Mouse (Mus musculus): Measurements from ENCODE around the gene Bace1. TPM values are rescaled to one million over a fixed set of nuclear protein-coding genes. Genes with fewer than 3 reads are reported as not detected.
"Not testable (repeated sequence)": the region's sequence is repeated elsewhere in the genome, so short reads cannot be mapped to it uniquely, and the experiment has no call there.

The Bace1 gene
- polyA plus RNA-seq, 1 experiment from 2014 or later = 17.8 TPM

- Histone ChIP-seq H3K4me1 (ENCODE audit: control insufficient read depth, insufficient read depth, low read length) (peaks cover 24% of the 10 kb centered on the region), H3K9me3 (ENCODE audit: control insufficient read depth, low read length) (no peaks in the 10 kb centered on the region), H3K4me3 (ENCODE audit: low read length) (no peak overlapping the region), H3K36me3 (ENCODE audit: control insufficient read depth, insufficient read depth, low read length) (no peaks in the 10 kb centered on the region), H3K27me3 (replicated peaks; ENCODE audit: control insufficient read depth, insufficient read depth, low read length) (no peaks in the 10 kb centered on the region), H3K4me2 (ENCODE audit: low read depth, low read length) (no peak overlapping the region), H3K27ac (ENCODE audit: low read length) (no peak overlapping the region), H3K9ac (ENCODE audit: low read depth, low read length) (no peak overlapping the region)
- WGBS = 92% methylated on average over 1 of the region's 1 CpGs
- ATAC-seq = no peak
Observed at GRCm38 (mm10) chr9:45843780-45844179, 5.4 kb downstream of the Bace1 start.

GRCm38 (mm10) chr9:45845541-45845940, 7.2 kb downstream of the Bace1 start:
- Histone ChIP-seq H3K36me3 (ENCODE audit: control insufficient read depth, insufficient read depth, low read length) (no peaks in the 10 kb centered on the region), H3K27ac (ENCODE audit: low read length) (no peak overlapping the region), H3K4me1 (ENCODE audit: control insufficient read depth, insufficient read depth, low read length) (peaks cover 23% of the 10 kb centered on the region), H3K9me3 (ENCODE audit: control insufficient read depth, low read length) (no peaks in the 10 kb centered on the region), H3K4me2 (ENCODE audit: low read depth, low read length) (no peak overlapping the region), H3K9ac (ENCODE audit: low read depth, low read length) (no peak overlapping the region), H3K4me3 (ENCODE audit: low read length) (no peak overlapping the region), H3K27me3 (replicated peaks; ENCODE audit: control insufficient read depth, insufficient read depth, low read length) (no peaks in the 10 kb centered on the region)
- 93% methylated on average over 3 of the region's 3 CpGs for WGBS
- no peak for ATAC-seq

DNA sequence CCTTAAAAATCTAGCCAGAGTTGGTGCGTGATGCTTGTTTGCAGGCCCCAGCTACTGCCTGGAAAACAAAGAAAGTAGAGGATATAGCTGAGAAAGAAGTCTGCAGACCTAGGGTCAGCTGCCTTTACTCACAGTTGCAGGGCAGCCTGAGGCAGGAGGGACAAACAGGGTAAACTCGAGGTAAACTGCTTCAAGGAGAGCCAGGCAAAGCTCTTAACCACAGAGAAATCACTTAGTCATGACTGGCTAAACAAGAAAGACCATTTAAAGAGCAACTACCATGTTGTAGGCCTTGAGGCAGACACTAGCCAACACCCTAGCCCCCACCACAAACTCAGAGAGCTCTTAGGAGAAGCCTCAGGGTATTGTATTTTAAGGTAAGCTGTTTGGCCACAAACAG, 7.8 kb downstream of the Bace1 start:
- not testable (repeated sequence) for H3K9ac ChIP-seq (ENCODE audit: low read depth, low read length); H3K27me3 ChIP-seq (replicated peaks; ENCODE audit: control insufficient read depth, insufficient read depth, low read length); ATAC-seq; H3K27ac ChIP-seq (ENCODE audit: low read length); H3K36me3 ChIP-seq (ENCODE audit: control insufficient read depth, insufficient read depth, low read length); H3K4me3 ChIP-seq (ENCODE audit: low read length); H3K9me3 ChIP-seq (ENCODE audit: control insufficient read depth, low read length); H3K4me2 ChIP-seq (ENCODE audit: low read depth, low read length)
- H3K4me1 ChIP-seq (ENCODE audit: control insufficient read depth, insufficient read depth, low read length) = peaks cover 25% of the 10 kb centered on the region
- 62% methylated on average over 2 of the region's 2 CpGs for WGBS

GRCm38 (mm10) chr9:45846891-45847460, 8.6 kb downstream of the Bace1 start:
- no peak for ATAC-seq
- WGBS = 75% methylated on average over 5 of the region's 5 CpGs

GRCm38 (mm10) chr9:45849528-45850408, 11.4 kb downstream of the Bace1 start:
- peak overlapping the region; percentile 89 for H3K27ac ChIP-seq (ENCODE audit: low read length)
- peak; percentile 43 for ATAC-seq
- H3K9me3 ChIP-seq (ENCODE audit: control insufficient read depth, low read length) = no peaks in the 10 kb centered on the region
- WGBS = 53% methylated on average over 9 of the region's 9 CpGs
- H3K27me3 ChIP-seq (replicated peaks; ENCODE audit: control insufficient read depth, insufficient read depth, low read length) = no peaks in the 10 kb centered on the region
- H3K4me1 ChIP-seq (ENCODE audit: control insufficient read depth, insufficient read depth, low read length) = peaks cover 28% of the 10 kb centered on the region
- H3K9ac ChIP-seq (ENCODE audit: low read depth, low read length) = peak overlapping the region; percentile 26
- H3K36me3 ChIP-seq (ENCODE audit: control insufficient read depth, insufficient read depth, low read length) = no peaks in the 10 kb centered on the region
- H3K4me3 ChIP-seq (ENCODE audit: low read length) = no peak overlapping the region
- peak overlapping the region; percentile 15 for H3K4me2 ChIP-seq (ENCODE audit: low read depth, low read length)

More at GRCm38 (mm10) chr9:45846891-45847460, 8.6 kb downstream of the Bace1 start:
- H3K4me3 ChIP-seq (ENCODE audit: low read length) = no peak overlapping the region
- H3K4me1 ChIP-seq (ENCODE audit: control insufficient read depth, insufficient read depth, low read length) = peaks cover 25% of the 10 kb centered on the region
- no peaks in the 10 kb centered on the region for H3K9me3 ChIP-seq (ENCODE audit: control insufficient read depth, low read length)
- no peak overlapping the region for H3K9ac ChIP-seq (ENCODE audit: low read depth, low read length)
- no peak overlapping the region for H3K27ac ChIP-seq (ENCODE audit: low read length)
- H3K27me3 ChIP-seq (replicated peaks; ENCODE audit: control insufficient read depth, insufficient read depth, low read length) = no peaks in the 10 kb centered on the region
- no peak overlapping the region for H3K4me2 ChIP-seq (ENCODE audit: low read depth, low read length)
- no peaks in the 10 kb centered on the region for H3K36me3 ChIP-seq (ENCODE audit: control insufficient read depth, insufficient read depth, low read length)

GRCm38 (mm10) chr9:45850528-45851155, 12.3 kb downstream of the Bace1 start:
- Histone ChIP-seq H3K9ac (ENCODE audit: low read depth, low read length) (peak overlapping the region; percentile 26; the same call in 1 of the 2 replicates), H3K27ac (ENCODE audit: low read length) (peak overlapping the region; percentile 89), H3K4me3 (ENCODE audit: low read length) (no peak overlapping the region), H3K27me3 (replicated peaks; ENCODE audit: control insufficient read depth, insufficient read depth, low read length) (no peaks in the 10 kb centered on the region), H3K9me3 (ENCODE audit: control insufficient read depth, low read length) (no peaks in the 10 kb centered on the region), H3K36me3 (ENCODE audit: control insufficient read depth, insufficient read depth, low read length) (no peaks in the 10 kb centered on the region), H3K4me2 (ENCODE audit: low read depth, low read length) (peak overlapping the region; percentile 15), H3K4me1 (ENCODE audit: control insufficient read depth, insufficient read depth, low read length) (peaks cover 28% of the 10 kb centered on the region)
- peak; percentile 52 for ATAC-seq
- WGBS = 58% methylated on average over 8 of the region's 8 CpGs

GRCm38 (mm10) chr9:45851330-45851729, 12.9 kb downstream of the Bace1 start:
- H3K4me2 ChIP-seq (ENCODE audit: low read depth, low read length) = no peak overlapping the region
- H3K27ac ChIP-seq (ENCODE audit: low read length) = no peak overlapping the region
- ATAC-seq = no peak
- no peak overlapping the region for H3K4me3 ChIP-seq (ENCODE audit: low read length)
- WGBS = 44% methylated on average over 5 of the region's 5 CpGs
- no peaks in the 10 kb centered on the region for H3K36me3 ChIP-seq (ENCODE audit: control insufficient read depth, insufficient read depth, low read length)
- no peaks in the 10 kb centered on the region for H3K9me3 ChIP-seq (ENCODE audit: control insufficient read depth, low read length)
- H3K27me3 ChIP-seq (replicated peaks; ENCODE audit: control insufficient read depth, insufficient read depth, low read length) = no peaks in the 10 kb centered on the region
- 0 out of 2 replicates have a peak overlapping the region, but pooled peaks have one; percentile 26 for H3K9ac ChIP-seq (ENCODE audit: low read depth, low read length)
- peaks cover 28% of the 10 kb centered on the region for H3K4me1 ChIP-seq (ENCODE audit: control insufficient read depth, insufficient read depth, low read length)

GRCm38 (mm10) chr9:45851776-45852175, 13.4 kb downstream of the Bace1 start:
- WGBS = 90% methylated on average over 2 of the region's 2 CpGs
- H3K27ac ChIP-seq (ENCODE audit: low read length) = no peak overlapping the region
- H3K9ac ChIP-seq (ENCODE audit: low read depth, low read length) = no peak overlapping the region
- no peaks in the 10 kb centered on the region for H3K27me3 ChIP-seq (replicated peaks; ENCODE audit: control insufficient read depth, insufficient read depth, low read length)
- no peak for ATAC-seq
- no peaks in the 10 kb centered on the region for H3K9me3 ChIP-seq (ENCODE audit: control insufficient read depth, low read length)
- peaks cover 28% of the 10 kb centered on the region for H3K4me1 ChIP-seq (ENCODE audit: control insufficient read depth, insufficient read depth, low read length)
- H3K4me2 ChIP-seq (ENCODE audit: low read depth, low read length) = no peak overlapping the region
- no peak overlapping the region for H3K4me3 ChIP-seq (ENCODE audit: low read length)
- no peaks in the 10 kb centered on the region for H3K36me3 ChIP-seq (ENCODE audit: control insufficient read depth, insufficient read depth, low read length)

DNA sequence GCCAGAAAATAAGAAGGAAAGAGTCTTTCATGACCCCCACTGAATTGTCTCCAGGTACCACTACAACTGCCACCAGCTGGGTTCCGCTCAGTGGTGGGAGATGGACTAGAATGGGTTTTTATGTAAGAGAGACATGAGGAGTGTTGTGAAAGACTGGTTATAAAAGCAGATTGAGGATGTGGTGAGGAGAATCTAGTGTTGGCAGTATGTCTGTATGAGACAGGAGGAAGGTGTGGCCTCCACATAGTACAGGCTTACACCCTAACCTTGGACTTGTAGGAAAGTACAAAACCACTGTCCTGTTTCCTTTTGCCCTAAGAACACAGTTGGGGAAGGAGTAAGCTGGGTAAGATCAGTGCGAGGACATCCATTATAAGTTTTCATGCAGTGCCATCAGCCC, 15.3 kb downstream of the Bace1 start:
- Histone ChIP-seq H3K4me3 (ENCODE audit: low read length) (no peak overlapping the region), H3K9me3 (ENCODE audit: control insufficient read depth, low read length) (no peaks in the 10 kb centered on the region), H3K27me3 (replicated peaks; ENCODE audit: control insufficient read depth, insufficient read depth, low read length) (no peaks in the 10 kb centered on the region), H3K9ac (ENCODE audit: low read depth, low read length) (no peak overlapping the region), H3K4me2 (ENCODE audit: low read depth, low read length) (no peak overlapping the region), H3K4me1 (ENCODE audit: control insufficient read depth, insufficient read depth, low read length) (peaks cover 23% of the 10 kb centered on the region), H3K36me3 (ENCODE audit: control insufficient read depth, insufficient read depth, low read length) (peaks cover 4% of the 10 kb centered on the region; the same call in 1 of the 2 replicates), H3K27ac (ENCODE audit: low read length) (no peak overlapping the region)
- 95% methylated on average over 2 of the region's 2 CpGs for WGBS
- no peak for ATAC-seq

Data from intestine, embryonic 16.5 days (tissue).